Mouse (Mus musculus) CD4-positive helper T cell, adult 2 months (primary cell): ENCODE data around the gene Cited4.

ENCODE experiments used
- DNase-seq: peaks from one replicate; pipeline ENCODE4 v3.0.0-alpha.2; 2012; ENCODE audit warnings: low read depth, missing footprints, low spot score

The Cited4 gene

DNA sequence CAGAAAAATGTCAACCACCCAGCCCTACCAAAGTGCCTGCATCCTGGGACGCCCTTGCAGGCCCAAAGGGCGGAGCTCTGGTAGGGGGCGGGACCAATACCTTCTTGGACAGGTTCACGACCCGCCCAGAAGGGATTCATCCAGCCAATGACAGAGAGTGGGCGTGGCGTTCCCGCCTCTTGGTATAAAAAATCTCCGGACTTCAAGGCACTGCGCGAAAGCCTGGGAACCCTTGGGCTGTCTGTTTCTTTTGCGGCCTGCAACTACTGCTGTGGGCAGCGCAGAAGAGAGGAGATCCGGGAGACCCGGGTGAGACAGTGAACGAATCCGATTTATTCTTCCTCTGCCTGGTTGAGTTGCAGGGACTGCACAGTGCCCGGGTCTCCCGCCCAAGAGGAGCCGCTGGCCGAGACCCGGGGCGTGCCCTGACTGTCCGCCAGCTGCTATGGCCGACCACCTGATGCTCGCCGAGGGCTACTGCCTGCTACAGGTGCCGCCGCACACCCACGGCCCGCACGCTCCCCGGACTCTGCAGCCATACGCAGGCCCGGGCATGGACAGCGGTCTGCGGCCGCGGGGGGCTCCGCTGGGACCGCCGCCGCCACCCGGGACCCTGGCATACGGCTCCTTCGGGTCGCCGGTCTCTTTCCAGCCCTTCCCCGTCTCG is at the start of gene Cited4:
Cited4 (plus strand) TSS at position 215 of the 667 bp plus-strand sequence.
- peak; percentile 90 for DNase-seq

DNA sequence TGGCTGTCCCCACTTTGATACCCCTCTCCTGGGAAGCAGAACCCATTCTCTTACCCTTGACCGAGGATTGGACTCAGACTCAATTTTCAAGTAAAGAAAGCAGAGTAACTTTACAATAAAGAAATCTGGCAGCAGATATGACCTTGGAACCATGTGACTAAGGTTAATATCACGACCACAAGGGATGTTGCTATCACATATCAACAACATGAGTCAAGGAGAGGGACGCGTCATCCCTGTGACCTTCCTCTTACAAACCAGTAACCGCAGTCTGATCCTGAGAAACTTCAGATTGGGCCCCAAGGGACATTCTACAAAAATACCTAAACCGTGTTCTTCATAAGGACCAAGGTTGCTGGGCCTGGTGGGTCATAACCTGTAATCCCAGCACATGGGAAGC is 38.6 kb upstream of the Cited4 start:
- DNase-seq: no peak

- no peak for DNase-seq
These were observed 36.0 kb upstream of the Cited4 start for GRCm38 (mm10) chr4:120630218-120630931.

- no peak for DNase-seq
These were observed 34.5 kb upstream of the Cited4 start for GRCm38 (mm10) chr4:120631828-120632227.

GRCm38 (mm10) chr4:120635351-120635750 is 31.0 kb upstream of the Cited4 start:
- DNase-seq: no peak

DNA sequence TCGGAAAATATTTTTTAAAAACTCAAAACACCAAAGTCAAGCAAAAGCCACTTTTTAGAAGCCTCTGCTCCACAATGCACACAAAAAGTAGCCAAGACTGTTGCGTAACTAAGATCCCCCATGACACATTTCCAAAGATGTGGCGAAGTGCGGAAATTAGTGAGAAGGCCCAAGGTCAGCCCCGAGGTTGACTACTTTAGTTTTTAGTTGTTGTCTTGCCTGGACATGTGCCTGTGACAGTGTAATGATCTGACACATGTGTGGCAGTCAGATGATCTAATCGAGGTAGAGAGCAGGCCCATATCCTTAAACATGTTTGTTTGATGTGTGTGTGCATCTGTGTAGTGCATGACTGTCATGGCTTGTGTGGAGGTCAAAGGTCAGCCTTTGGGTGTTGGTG is 24.4 kb upstream of the Cited4 start:
- DNase-seq: no peak

DNA sequence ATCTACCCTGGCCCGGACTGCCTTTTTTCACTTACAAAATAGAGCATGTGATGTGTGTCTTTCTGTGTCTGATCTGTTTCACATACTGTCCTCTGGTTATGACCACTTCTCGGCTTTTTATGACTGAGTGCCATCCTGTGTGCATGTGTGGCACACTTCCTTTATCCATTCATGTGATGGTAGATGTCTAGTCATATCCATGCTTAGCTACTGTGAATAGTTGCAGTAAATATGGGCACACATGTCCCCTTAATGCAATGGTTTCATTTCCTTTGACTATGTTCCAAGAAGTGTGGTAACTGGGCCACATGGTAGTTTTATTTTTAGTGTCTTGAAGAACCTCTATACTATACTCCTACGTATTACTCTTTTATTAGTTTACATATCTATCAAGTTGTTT is 22.5 kb upstream of the Cited4 start:
- no peak for DNase-seq

DNA sequence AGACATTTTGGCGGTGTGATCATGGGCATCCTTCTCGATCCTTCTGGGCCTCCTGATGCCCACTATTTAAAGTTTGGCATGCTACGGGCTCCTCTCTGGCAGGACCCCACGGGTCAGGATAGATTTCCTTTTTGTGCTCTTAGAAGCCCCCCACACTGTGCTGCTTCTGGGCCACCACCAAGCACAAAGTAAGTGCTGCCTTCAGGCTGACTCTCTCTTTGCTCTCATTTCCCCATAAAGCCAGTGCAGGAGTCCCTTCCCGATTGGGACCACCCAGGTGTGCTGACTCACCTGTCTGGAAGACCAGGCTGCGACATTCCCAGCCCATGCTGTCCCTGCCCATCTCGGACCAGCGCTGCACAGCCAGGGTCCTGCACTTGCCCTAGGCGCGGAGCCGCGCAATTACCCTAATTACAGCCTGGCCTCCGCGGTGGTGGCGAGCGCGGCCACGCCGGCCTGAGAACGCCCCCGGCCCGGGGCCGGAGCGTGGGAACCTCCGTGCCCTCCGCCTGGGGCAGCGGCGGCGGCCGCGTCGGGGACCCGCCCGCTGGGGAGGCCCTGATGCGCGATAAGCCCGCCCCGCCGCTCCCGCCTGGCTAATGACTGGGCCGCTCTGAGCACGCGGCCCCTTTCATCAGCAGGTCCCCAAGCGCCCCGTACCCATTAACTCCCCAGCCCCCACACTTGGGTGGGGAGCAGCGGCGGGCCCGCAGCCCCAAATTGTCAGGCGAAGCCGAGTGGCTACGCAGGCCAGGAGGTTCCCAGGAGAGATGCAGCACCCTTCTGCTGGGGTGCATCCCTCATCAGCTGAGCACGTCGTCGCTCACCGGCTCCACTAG is 16.8 kb upstream of the Cited4 start:
- DNase-seq: no peak

DNA sequence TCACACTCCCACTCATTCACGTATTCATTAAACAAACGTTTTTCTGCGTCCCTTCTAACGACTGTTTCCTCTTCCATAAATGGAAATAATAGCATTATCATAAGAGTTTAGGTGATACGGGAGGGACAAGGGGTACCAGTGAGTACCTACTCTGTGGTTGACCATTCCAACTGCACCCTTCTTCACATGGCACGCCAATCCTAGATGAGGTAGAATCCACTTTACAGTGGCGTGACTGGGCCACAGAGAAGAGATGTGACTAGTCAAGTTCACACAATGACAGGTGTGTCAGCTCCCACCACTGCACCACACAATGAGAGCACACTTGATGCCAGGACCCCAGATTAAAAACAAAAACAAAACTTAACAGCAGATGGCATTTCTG is 16.2 kb upstream of the Cited4 start:
- DNase-seq: no peak

DNA sequence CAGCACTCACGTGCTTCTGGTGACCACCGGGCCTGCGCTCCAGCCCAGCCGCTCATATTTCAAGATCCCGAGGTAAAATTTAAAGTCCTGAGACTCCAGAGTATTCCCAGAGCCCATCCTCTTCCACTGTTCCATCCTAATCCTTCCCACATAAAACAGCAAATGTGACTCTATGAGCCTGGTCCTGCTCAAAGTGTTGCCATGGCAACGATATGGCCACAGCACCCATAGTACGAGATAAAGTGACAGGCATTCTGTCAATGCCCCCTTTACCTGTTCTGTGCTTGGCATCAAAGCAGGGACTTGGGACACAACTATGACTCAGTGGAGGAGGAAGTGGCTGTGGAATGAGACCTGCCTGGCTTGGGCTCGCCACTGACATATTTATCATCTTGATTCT is 10.5 kb upstream of the Cited4 start:
- no peak for DNase-seq

DNA sequence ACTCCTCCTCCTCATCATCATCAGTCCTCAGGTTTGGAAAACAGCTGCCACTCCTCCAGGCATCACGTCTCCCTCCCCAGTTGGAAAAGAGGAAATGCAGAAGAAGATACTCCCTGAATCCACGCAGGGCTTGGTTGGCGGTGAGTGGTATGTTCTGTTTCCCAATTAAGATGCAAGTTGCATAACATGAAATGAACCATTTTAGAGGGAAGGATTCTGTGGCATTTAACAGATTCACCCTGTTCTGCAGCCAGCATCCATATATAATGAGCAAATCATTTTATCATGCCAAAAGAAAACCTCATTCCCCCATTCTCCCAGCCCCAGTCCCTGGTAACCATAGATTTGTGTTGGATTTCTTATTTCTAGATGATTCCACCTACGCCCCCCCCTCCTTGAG is 5.9 kb upstream of the Cited4 start:
- no peak for DNase-seq

DNA sequence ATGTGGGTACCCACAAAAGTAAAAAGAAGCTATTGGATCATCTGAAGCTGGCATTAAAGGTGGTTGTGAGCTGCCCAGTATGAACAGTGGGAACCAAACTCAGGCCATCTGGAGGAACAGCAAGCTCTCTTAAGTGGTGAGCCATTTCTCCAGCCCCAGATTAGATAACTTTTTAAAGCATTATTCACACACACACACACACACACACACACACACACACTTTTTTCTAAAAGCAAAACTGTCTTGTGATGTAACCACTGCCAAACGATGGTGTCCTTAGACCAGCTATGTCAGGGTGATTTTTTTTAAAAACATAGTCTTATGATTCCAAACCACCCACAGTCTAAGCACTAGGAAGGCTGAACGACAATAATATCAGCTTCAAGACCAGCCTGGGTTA is 1.8 kb upstream of the Cited4 start:
- DNase-seq: no peak

- DNase-seq: no peak
These were observed 1.1 kb upstream of the Cited4 start for GRCm38 (mm10) chr4:120665144-120665700.

- DNase-seq: no peak
These were observed 590 bp upstream of the Cited4 start for GRCm38 (mm10) chr4:120665782-120666181.

- DNase-seq: peak; percentile 58
These were observed 701 bp downstream of the Cited4 start for GRCm38 (mm10) chr4:120667045-120667501.

- DNase-seq: peak; percentile 7
These were observed 1.2 kb downstream of the Cited4 start for GRCm38 (mm10) chr4:120667555-120667954.

- no peak for DNase-seq
These were observed 2.2 kb downstream of the Cited4 start for GRCm38 (mm10) chr4:120668551-120668950.

- DNase-seq: no peak
These were observed 3.2 kb downstream of the Cited4 start for GRCm38 (mm10) chr4:120669585-120669984.

DNA sequence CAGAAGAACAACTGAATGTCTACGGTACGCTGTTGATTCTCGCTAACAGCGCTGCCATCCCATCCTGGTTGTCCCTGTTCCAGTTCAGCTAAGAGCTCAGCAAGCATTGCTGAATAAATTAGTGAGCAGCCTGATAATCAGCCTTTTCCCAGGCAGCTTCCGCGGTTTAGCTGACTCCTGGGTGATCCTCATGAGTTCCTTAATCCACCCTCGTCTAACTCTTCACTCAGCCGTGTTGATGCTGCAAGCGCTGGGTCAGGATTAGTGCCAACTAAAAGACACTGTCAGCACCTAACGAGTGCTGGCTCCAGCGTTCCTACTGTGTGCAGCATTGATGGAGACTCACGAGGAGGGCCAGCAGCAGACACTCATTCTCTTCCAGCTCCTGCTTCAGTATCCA is 4.7 kb downstream of the Cited4 start:
- DNase-seq: no peak

GRCm38 (mm10) chr4:120673606-120674005 is 7.2 kb downstream of the Cited4 start:
- DNase-seq: no peak

DNA sequence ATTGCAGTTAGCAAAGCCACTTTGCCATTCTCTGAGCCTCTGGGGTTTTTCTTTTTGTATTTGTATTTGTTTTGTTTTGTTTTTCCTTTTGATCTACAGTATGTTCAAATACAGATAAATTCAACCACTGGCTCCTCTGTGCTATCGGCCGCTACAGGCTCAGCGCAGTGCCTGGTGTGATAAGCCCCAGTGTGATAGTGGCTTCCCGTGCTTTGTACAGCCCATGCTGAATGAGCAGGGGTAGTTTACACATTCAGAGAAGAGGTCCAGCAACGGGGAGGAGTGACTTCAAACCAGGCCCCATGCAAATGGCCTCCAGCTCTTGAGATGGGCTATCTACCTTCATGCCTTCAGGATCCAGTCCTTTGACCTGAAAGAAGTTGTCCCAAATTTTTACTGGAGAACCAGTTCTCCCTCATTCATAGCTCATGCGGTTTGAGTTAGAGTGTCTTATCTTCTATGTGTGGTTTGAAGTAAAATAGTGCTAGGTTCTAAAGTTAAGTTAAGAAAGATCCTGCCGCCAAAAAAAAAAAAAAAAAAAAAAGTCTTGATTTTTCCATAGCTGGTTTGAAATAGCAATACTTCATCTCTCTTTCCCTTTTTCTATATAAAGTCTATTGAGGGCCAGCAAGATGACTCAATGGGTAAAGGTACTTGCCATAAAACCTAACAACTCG is 8.5 kb downstream of the Cited4 start:
- DNase-seq: no peak
